Mouse (Mus musculus): ENCODE data around the gene Slc41a3.
"Not testable (repeated sequence)": the region's sequence is repeated elsewhere in the genome, so short reads cannot be mapped to it uniquely, and the experiment has no call there.

Slc41a3 gene

DNA sequence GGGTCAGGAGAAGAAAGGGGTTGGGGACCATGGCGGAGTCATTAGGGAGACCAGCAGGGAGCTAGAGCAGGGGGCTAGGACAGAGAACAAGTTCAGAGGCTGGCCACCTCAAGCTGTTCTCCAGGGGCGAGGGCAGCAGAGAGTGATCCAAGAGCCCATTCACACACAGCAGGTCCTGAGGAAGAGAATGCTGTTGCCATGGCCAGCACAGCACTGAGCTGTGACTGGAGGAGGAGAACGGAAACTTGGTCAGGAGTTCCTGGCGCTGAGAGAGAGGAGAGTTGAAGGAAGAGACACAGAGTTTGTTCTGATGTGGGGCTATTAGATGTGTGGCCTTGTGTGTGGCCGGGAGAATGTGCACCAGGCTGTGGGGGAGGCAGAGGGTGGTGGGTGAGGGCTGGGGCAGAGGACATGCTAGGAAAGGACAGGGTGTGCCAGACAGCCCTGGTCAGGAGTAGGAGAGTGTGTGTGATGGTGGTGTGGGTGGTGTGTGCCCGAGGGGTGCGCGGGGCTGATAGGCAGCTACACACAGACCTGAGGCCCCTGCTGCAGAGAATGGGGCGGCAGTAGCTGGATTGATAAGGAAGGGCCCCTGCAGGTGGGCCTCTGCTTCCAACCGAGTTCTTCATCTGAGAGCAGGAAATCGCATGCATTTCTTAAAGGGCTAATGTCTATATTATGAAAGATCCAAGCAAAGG is 18.4 kb downstream of the Slc41a3 start:
- in situ Hi-C loops (cut with MboI; ENCODE audit: low sequenced_read_pairs), result no loop called here

DNA sequence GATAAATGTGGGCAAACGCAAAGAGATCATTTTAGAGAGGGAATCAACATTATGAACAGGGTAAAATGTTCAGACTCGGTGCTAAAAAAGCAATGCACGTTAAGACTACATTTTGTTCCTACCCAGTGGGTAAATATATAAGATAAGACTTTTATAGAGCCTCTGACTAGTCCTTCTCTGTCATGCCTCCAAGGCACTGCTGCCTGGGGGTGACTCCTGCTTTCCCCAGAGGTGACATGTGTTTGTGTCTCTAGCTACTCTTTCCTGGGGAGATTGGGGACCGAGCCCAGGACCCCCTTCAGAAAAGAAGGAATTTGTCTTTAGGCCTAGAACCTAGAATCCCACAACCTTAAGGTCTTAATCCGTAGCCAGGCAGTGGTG is 18.9 kb downstream of the Slc41a3 start:
- in situ Hi-C loops (cut with MboI; ENCODE audit: low sequenced_read_pairs), result no loop called here

DNA sequence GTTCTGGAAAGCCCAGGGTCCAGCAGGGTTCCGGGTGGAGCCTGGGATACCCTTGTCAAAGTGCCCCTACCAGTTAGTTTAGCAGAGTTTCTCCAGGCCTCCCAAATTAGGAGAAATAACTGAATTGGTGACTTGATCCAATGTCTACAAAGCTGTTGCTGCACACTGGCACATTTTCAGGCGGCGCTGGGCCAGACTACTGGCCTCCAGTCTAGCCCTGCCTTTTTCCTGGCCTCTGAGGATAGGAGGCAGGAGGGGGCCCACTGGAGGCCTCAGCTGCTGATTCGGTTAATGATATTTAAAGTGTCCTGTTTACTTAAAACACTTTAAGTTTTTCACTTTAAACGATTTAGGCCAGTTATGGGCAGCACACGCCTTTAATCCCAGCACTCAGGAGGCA is 19.7 kb downstream of the Slc41a3 start:
- in situ Hi-C loops (cut with MboI; ENCODE audit: low sequenced_read_pairs), result no loop called here

DNA sequence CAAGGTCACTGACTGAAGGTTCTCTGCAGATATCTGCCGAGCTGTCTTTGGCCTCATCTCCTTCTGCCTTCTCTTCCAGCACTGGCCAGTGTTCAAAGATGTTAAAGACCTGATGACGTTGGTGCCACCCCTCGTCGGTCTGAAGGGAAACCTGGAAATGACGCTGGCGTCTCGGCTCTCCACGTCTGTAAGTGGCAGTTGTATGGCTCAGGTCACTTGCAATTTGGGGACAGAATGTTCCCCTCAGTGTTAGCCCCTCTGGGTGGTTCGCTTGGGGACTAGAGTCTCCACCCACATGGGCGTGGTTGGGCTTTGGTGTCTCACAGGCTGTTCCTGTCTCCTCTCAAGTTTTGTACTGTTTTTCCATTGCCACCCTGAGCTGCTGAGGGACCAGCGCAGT is 20.2 kb downstream of the Slc41a3 start:
- in situ Hi-C loops (cut with MboI; ENCODE audit: low sequenced_read_pairs), result no loop called here

DNA sequence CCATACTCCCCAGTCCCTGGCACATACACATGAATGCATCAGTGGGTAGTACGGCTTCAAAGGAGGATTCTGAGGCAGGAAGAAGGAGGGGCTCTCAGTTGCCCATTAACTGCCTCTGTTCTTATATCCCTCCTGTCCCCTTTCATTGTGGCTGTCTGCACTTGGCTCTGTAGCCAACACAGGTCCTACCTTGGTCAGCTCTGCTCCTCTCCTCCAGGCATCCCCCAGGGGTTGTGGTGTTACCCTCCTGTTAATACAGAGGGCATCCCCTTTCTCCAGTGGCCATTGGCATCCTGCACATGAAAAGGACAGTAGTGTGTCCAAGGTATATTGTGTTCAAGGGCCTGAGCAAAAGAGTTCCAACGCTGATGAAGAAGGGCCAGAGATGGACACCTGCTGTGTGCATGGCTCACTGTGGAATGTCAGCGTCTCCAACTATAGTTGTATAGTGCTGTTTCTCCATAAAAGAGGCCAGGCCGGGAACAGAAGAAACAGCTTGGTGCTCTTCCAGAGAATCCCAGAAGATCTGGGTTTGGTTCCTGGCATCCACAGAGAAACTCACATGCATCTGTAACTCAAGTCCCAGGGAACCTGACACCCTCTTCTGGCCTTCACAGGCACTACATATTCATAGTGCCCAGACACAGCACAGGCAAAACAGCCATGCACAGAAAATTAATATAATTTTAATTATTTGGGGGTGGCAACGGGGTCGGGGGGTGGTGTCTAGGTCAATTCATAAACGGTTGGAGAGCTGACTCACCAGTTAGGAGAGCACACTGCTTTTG is 20.9 kb downstream of the Slc41a3 start:
- in situ Hi-C loops (cut with MboI; ENCODE audit: low sequenced_read_pairs), result no loop called here

DNA sequence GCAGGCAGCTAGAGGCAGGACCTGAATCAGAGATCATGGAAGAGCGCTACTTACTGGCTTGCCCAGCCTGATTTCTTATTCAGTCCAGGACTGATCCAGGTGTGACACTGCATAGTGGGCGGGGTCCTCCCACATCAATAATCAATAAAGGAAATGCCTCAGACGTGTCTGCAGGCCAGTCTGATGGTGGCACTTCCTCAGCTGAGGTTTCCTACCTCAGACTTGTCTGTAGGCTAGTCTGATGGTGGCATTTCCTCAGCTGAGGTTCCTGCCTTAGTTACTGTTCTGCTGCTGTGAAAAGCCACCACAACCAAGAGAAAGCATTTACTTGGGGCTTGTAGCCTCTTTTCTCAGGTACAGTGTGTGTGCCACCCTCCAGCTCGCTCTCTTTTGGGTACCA is 23.0 kb downstream of the Slc41a3 start:
- in situ Hi-C loops (cut with MboI; ENCODE audit: low sequenced_read_pairs), result no loop called here

DNA sequence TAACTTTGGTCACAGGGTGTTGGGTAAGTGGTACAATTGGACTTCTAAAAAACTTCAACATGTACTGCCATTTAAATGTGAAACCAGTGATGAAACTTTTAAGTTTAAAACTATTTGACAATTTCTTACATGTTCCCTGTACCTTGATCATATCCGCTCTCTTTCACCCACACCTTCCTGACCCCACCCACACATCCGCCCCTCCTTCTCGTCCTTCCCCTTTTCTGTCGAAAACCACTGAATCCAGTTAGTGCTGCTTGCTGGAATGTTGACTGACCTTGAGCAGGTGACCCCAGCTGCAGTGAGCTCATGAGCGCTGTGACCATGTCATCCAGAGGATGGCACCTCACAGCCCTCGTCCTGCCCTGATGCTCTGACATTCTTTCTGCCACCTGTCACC is 25.0 kb downstream of the Slc41a3 start:
- in situ Hi-C loops (cut with MboI; ENCODE audit: low sequenced_read_pairs), result no loop called here

DNA sequence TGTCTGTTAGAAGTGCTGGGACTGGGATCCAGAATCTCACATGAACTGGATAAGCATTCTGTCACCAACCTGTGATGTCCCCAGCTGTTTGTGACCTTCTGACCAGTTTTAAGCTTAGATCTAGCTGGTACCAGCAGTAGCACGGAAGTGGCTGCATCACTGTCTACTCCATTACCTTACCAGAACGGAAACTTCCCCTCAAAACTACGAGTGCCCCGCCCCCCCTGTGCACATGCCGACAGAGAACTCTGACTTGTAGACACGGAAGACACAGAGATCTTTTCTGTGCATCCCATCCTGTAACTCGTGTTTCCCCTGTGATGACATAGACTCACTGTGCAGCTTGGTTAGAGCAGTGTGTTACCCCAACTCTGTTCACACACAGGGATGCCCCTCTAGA is 25.9 kb downstream of the Slc41a3 start:
- in situ Hi-C loops (cut with MboI; ENCODE audit: low sequenced_read_pairs), result no loop called here

DNA sequence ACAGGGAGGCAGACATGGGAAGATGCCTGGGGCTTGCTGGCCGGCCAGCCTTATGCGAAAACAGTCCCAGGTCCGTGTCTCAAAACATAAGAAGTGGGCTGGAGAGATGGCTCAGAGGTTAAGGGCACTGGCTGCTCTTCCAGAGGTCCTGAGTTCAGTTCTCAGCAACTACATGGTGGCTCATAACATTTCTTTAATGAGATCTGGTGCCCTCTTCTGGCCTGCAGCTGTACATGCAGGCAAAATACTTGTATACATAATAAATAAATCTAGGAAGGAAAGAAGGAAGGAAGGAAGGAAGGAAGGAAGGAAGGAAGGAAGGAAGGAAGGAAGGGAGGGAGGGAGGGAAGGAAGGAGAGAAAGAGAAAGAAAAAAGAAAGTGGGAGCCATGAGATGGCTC is 28.0 kb downstream of the Slc41a3 start:
- in situ Hi-C loops (cut with MboI; ENCODE audit: low sequenced_read_pairs), result not testable (repeated sequence)

DNA sequence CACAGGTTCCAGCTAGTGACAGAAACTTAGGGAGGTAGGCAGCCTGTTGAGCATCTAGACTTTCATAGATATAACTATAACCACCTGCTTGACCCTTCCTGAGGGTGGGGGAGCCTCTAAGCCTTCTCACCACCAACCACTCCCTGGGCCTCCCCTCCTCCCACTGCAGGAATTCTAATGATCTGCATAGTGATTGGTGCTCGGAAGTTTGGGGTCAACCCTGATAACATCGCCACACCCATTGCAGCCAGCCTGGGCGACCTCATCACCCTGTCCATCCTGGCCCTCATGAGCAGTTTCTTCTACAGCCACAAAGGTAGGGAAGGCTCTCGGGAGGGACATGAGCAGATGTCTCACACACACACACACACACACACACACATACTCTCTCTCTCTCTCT is 30.6 kb downstream of the Slc41a3 start:
- in situ Hi-C loops (cut with MboI; ENCODE audit: low sequenced_read_pairs), result no loop called here

DNA sequence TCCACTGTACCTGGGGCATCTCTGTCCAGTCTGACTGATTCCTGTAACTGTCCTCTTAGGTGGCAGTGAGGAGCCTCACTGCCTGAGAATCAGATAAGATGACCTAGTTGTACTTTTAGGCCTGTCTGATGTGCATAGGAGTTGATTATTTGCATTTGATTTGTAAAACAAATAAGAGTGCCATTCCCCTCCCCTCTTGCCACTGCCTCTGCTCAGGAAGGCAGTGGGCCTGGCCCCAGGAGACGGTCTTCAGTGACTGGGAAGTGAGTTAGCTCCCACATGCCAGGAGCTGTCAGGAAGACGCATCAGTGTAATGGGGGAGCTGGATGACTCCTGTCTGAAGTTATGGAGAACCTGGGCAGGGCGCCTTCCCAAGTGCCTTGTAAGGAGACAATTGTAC is 31.1 kb downstream of the Slc41a3 start:
- in situ Hi-C loops (cut with MboI; ENCODE audit: low sequenced_read_pairs), result no loop called here

DNA sequence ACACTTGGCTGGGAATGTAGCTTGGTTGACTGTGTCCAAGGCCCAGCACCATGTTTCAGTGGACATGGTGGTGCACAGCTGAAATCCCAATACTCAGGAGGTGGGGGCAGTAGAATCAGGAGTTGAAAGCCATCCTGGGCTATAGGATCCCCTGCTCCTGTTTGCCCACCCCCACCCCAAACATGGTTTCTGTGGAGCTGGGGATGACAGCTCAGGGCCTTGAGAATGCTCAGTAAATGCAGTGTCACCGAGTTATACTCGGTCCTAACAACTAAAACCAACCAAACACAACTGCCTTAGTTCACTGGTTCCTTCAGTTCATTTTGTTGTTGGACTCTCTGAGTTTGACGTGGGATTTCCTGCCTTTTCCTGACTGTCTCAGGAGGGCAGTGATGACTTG is 38.5 kb downstream of the Slc41a3 start:
- in situ Hi-C loops (cut with MboI; ENCODE audit: low sequenced_read_pairs), result no loop called here

DNA sequence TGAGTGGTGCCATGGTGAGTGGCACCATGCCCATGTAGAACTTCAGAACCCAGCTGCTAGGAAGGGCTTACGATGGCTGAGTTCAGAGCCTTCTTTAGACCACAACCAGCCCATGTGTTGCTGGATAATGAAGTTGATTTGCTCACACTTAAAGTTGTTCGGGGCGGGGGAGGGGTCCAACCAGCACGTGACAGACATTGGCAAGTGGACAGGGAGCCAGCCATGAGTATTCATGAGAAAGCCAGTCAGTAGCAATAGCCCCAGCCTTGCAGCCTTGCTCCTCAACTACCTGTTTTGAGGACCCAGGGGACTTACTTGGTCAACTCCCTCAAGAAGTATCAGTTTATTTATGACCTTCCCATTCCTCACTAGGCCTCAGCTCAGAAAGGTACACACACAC is 40.4 kb downstream of the Slc41a3 start:
- in situ Hi-C loops (cut with MboI; ENCODE audit: low sequenced_read_pairs), result no loop called here

DNA sequence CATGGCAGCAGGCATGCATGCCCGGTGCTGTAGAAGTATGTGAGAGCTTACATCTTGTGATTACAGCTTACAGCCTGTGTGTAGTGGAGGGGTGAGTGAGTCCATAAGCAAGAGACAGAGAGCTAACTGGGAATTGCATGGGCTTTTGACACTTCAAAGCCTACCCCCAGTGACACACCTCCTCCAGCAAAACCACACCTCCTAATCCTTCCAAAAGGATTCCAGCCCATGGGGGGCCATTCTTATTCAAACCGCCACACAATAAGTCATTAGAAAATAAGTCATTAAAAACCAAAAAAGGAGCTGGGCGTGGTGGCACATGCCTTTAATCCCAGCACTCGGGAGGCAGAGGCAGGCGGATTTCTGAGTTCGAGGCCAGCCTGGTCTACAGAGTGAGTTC is 43.9 kb downstream of the Slc41a3 start:
- in situ Hi-C loops (cut with MboI; ENCODE audit: low sequenced_read_pairs), result no loop called here

DNA sequence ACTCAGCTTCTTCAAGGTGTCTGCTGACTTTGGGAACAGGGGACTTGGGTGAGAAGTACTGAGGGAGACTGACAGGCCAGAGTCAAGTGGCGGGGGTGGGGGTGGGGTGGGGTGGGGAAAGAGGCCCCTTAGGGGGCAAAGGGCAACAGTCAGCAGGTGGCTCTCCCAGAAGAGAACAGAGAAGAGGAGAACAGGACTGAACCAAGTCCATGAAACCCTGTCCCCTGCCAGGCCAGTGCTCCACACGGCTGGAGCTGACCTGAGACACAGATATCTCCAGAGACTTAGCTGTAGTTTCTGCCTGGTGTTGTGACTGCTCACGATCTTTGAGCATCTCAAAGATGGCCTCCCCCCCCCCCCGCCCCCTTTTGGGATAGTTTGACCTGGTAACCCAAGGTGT is 44.8 kb downstream of the Slc41a3 start:
- in situ Hi-C loops (cut with MboI; ENCODE audit: low sequenced_read_pairs), result no loop called here

DNA sequence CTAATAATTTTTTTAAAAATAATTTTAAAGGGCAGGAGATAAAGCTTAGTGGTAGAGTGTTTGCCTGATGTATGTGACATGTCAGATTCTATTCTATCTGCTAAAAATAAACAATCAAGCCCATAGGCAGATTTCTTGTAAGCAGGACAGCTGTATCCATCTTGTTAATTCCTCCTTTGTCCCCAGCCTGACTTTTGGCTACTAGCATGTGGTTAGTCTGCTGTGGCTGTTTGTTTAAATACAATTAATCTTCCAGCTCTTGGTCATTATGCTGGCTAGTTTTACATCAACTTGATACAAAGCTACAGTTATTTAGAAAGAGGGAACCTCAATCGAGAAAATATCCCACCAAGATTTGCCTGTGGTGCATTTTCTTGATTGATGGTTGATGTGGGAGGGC is 46.1 kb downstream of the Slc41a3 start:
- in situ Hi-C loops (cut with MboI; ENCODE audit: low sequenced_read_pairs), result no loop called here

DNA sequence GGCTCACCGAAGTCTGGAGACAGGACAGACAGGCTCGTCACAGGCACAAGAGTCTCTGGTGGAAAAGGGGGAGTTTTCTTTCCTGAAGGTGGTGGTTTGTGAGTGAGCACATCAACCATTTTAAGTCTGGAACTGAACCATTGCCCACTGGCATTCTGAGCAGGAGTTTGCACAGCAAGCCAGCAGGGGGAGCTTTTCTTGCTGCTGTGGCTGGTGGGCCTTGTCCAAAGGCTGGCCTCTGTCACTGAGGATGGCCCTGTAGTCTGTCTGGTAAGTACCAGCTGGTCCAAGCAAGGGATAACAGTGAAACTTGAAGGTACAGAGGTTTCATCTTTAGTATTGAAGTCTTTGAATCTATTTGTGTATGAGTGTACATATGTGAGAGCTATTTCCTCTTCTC is 49.2 kb downstream of the Slc41a3 start:
- in situ Hi-C loops (cut with MboI; ENCODE audit: low sequenced_read_pairs), result no loop called here

DNA sequence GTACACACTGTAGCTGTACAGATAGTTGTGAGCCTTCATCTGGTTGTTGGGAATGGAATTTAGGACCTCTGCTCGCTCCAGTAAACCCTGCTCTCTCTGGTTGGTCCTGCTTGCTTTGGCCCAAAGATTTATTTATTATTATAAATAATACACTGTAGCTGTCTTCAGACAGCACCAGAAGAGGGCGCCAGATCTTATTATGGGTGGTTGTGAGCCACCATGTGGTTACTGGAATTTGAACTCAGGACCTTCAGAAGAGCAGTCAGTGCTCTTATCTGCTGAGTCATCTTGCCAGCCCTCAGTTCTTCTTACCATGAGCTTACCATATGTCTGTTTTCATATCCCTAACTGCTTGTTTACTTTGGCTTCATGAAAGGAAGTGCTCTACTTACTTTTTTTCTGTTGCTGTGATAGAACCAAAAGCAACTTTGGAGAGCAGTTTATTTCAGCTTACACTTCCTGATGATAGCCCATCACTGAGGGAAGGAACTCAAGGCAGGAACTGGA is 51.9 kb downstream of the Slc41a3 start:
- in situ Hi-C loops (cut with MboI; ENCODE audit: low sequenced_read_pairs), result not testable (repeated sequence)

DNA sequence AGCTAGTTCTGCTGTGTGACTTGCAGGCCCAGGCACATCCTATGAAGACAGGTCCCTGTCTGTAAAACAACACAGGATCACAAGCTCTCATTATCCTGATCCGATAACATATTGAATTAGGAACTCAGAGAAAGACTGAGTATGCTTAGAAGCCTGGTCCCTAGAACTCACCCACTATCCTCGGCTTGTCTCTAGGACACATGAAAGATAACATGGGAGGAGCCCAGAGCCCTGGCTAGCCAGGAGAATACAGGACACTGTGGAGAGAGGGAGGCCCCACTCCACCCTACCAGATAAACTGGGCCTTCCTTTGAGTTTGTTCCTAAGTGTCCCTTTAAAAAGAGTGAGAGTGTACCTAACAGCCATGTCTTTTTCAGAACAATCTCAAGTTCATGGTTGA is 55.4 kb downstream of the Slc41a3 start:
- in situ Hi-C loops (cut with MboI; ENCODE audit: low sequenced_read_pairs), result no loop called here

DNA sequence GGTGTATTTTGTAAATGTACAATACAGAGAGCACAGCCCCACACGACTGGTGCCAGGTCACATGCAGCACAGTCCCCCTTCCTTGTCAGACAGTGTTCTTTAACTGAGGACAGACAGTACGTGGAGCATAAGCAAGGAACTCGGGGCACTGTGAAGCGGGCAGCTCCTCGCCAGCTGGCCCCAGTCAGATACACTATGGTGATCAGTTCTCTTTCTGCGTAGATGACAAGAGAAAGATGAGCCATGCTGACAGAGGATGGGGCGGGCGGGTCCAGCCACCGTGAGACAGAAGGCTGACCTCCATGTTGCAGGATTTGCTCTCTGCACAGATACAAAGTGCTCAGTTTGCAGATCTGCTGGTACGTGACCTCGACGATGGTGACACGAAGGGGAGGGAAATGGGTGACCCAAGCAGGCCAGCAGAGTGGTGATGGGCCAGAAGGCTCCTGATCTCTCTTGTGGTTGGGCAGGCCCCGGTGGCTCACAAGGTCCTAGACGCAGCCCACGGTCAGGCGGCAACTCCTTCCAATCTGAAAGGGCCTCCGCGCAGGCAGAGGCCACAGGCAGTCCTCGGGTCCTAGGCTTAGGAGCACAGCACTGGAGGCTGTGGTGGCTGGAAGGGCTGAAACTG is 56.0 kb downstream of the Slc41a3 start:
- in situ Hi-C loops (cut with MboI; ENCODE audit: low sequenced_read_pairs), result no loop called here

DNA sequence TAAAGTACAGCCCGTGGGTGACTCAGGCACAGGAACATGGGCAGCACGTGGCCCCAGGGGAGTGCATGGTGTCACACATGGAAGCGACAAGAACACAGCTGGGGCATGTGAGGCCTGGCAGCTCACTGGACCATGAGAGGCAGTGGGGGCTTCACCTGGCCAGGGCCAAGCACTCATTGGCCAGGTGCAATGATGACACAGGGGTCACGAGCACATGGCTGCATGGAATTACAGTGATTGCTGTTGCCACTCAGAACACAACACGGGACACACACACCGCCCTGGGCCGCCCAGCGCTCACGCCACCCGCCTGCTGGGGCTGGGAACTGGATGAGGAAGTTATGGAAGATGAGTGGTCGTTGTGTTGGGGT is 56.5 kb downstream of the Slc41a3 start:
- in situ Hi-C loops (cut with MboI; ENCODE audit: low sequenced_read_pairs), result no loop called here

DNA sequence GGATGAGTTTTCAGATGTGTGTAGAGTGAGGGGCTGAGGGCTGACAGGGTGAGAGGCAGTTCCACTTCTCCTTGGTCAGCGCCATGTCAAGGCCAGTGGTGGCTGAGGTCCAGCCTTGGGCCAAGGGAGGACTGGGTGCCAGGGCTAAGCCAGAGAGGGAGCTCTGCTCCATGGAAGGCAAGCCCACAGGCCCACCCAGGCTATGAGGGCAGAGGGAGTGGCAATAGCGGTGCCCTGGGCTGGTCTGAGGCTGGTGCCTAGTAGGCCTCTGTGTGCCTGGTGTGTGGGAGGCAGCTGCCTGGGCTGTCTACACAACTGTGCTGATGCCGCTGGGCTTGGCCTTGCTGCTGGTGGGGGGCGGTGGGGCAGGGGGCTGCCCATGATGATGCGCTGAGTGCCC is 57.6 kb downstream of the Slc41a3 start:
- in situ Hi-C loops (cut with MboI; ENCODE audit: low sequenced_read_pairs), result no loop called here

Data from CH12F3 (cell line).